Mouse (Mus musculus): ENCODE data around the gene Ttc9. TPM values are rescaled to one million over a fixed set of nuclear protein-coding genes. Genes with fewer than 3 reads are reported as not detected.

The Ttc9 gene
- polyA plus RNA-seq, 1 experiment from 2014 or later: 15.2 TPM

DNA sequence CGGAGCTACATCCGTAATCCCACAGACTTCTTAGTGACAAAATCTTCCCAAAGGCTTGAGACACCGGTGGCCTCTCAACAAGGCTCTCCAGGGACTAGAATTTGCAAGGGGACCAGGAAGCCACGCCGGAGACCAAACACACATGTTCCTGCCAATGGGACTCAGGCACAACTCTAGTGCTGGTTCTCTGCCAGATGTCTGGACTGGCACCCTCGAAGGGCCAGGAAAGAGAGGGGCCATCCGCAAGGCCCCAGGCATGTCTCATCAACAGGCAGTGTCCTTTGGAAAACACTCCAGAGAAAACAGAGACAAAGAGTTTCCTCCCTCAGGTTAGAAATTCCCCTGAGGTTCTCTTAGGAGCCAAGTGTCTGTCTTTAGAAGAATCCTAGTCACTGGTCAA lies 59.7 kb downstream of the Ttc9 start:
- 83% methylated on average over 7 of the region's 7 CpGs for WGBS
- Histone ChIP-seq H3K27ac (no peak overlapping the region), H3K4me1 (peaks cover 12% of the 10 kb centered on the region), H3K36me3 (replicated peaks) (no peaks in the 10 kb centered on the region), H3K4me3 (no peak overlapping the region), H3K9ac (no peak overlapping the region), H3K27me3 (replicated peaks) (no peaks in the 10 kb centered on the region), H3K4me2 (no peak overlapping the region), H3K9me3 (no peaks in the 10 kb centered on the region)
- no peak for ATAC-seq (replicated peaks)

DNA sequence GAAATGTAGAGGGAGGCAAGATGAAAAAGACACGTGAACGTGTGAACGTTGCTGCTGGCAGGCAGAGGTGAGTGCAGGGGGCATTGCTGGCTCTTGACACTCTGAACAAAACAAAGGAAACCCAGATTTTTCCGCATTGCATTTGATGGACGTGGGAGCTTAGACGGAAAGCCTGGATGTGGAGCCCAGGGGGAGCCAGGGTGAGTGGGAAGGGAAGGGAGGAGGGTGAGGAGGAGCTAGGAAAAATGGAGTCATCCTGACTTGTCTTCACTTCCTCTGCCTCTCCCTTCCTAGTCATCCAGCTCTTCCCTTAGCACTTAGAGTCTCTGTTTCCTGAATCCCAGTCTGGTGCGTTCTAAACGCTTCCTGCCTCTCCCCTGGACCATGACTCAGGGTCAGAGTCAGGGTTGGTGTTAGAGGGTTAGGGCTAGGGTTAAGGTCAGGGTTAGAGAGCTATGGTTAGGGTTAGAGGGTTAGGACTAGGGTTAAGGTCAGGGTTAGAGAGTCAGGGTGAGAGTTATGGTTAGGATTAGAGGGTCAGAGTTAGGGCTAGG lies 60.2 kb downstream of the Ttc9 start:
- H3K4me3 ChIP-seq: no peak overlapping the region
- no peaks in the 10 kb centered on the region for H3K36me3 ChIP-seq (replicated peaks)
- 41% methylated on average over 8 of the region's 8 CpGs for WGBS
- H3K4me2 ChIP-seq: no peak overlapping the region
- ATAC-seq (replicated peaks): no peak
- H3K9me3 ChIP-seq: no peaks in the 10 kb centered on the region
- peaks cover 7% of the 10 kb centered on the region for H3K4me1 ChIP-seq
- H3K27me3 ChIP-seq (replicated peaks): no peaks in the 10 kb centered on the region
- no peak overlapping the region for H3K27ac ChIP-seq
- H3K9ac ChIP-seq: no peak overlapping the region

DNA sequence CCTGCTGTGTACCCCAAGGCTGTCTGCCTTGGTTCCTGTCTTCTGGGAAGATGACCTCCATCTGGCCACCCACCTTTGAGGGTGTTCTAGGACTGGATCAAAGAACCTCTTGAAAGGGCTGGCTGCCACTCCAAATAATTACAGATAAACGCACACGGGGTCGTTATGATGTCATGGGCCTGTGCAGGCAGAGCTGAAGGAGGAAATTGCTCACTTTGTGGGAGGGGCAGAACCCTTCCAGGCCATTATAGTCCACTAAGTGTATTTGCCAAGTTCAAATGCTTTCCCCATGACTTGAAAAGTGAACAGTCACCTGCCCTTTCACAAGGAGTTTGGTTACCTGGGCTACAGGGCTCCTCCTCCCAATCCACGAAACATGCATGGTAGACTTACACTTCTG lies 67.0 kb downstream of the Ttc9 start:
- no peak for ATAC-seq (replicated peaks)
- 75% methylated on average over 4 of the region's 4 CpGs for WGBS

DNA sequence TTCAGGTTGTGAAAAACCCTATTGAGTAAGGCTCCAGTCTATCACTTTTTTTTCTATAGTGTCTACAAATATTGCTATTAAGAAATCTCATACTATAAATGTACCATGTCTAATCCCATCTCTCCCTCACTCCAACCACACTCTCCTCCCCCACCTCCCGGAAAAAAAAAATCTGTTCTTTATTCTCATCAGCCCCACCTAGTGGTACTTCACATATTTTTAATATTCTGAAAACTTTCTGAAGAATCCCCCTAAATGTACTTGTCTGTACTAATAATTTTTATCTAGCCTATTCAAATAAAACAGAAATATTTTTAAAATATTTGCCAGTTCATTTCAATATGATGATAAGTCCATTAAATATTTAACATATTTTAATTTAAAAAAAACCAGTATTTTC lies 71.9 kb downstream of the Ttc9 start:
- ATAC-seq (replicated peaks): 0 out of 2 replicates have a peak, but pooled peaks have one; percentile 39
- Histone ChIP-seq H3K9ac (no peak overlapping the region), H3K27ac (no peak overlapping the region), H3K4me1 (peaks cover 4% of the 10 kb centered on the region; the same call in 1 of the 2 replicates), H3K36me3 (replicated peaks) (no peaks in the 10 kb centered on the region), H3K9me3 (peaks cover under 1% of the 10 kb centered on the region; the same call in 1 of the 2 replicates), H3K27me3 (replicated peaks) (0 out of 2 replicates have a peak, but pooled peaks cover 2% of the 10 kb centered on the region), H3K4me2 (no peak overlapping the region), H3K4me3 (no peak overlapping the region)
- 0% methylated on average over 1 of the region's 1 CpGs for WGBS

More for the DNA sequence above, 67.0 kb downstream of the Ttc9 start:
- Histone ChIP-seq H3K9me3 (no peaks in the 10 kb centered on the region), H3K27ac (no peak overlapping the region), H3K27me3 (replicated peaks) (no peaks in the 10 kb centered on the region), H3K36me3 (replicated peaks) (no peaks in the 10 kb centered on the region), H3K9ac (no peak overlapping the region), H3K4me2 (no peak overlapping the region), H3K4me1 (peaks cover 4% of the 10 kb centered on the region; the same call in 1 of the 2 replicates), H3K4me3 (no peak overlapping the region)

DNA sequence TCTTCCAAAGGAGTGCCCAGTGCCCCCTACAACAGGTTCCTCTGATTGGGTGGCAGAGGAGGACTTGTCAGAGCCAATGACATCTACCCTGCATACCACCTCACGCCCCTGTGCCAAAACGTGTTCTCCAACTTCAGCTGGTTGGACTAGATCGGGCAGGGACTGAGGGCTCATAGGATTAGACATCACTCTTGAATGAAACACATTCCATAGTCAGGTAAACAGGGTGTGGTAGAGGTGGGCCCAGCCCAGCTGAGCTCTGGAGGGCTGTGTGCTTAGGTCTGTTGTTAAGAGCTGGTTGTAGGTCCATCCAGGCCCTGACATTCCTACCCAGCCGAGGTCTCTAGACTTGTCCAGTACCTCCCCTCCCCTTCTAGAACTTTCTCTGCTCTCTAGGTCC lies 81.6 kb downstream of the Ttc9 start:
- H3K4me3 ChIP-seq: no peak overlapping the region
- no peaks in the 10 kb centered on the region for H3K27me3 ChIP-seq (replicated peaks)
- whole genome bisulfite sequencing: 93% methylated on average over 4 of the region's 4 CpGs
- no peak for ATAC-seq (replicated peaks)
- H3K4me1 ChIP-seq: no peaks in the 10 kb centered on the region
- H3K27ac ChIP-seq: no peak overlapping the region
- H3K9me3 ChIP-seq: peaks cover 5% of the 10 kb centered on the region; the same call in 1 of the 2 replicates
- H3K36me3 ChIP-seq (replicated peaks): no peaks in the 10 kb centered on the region
- H3K9ac ChIP-seq: no peak overlapping the region
- no peak overlapping the region for H3K4me2 ChIP-seq

Other genes starting within 250 kb of the Ttc9 start
- 0.49 TPM in 2 replicates for gene Adam4, start 209.3 kb upstream of the Ttc9 start, polyA plus RNA-seq (2015; fragmentation: Nextera tagmentation; extraction: Ambion mirVana)
- 101 and 112 TPM in 2 replicates for gene Cox16, start 146.1 kb upstream of the Ttc9 start, polyA plus RNA-seq (2015; fragmentation: Nextera tagmentation; extraction: Ambion mirVana)
- 32.5 and 41.0 TPM in 2 replicates for gene Gm20498, start 98.3 kb upstream of the Ttc9 start, polyA plus RNA-seq (2015; fragmentation: Nextera tagmentation; extraction: Ambion mirVana)
- gene Synj2bp, start 98.3 kb upstream of the Ttc9 start, polyA plus RNA-seq (2015; fragmentation: Nextera tagmentation; extraction: Ambion mirVana): 40.0 and 44.4 TPM in 2 replicates
- gene Adam21, start 62.8 kb upstream of the Ttc9 start, polyA plus RNA-seq (2015; fragmentation: Nextera tagmentation; extraction: Ambion mirVana): 0.79 and 1.3 TPM in 2 replicates
- gene Med6, start 36.2 kb upstream of the Ttc9 start, polyA plus RNA-seq (2015; fragmentation: Nextera tagmentation; extraction: Ambion mirVana): 38.5 and 40.5 TPM in 2 replicates
- gene Map3k9, start 149.9 kb downstream of the Ttc9 start, polyA plus RNA-seq (2015; fragmentation: Nextera tagmentation; extraction: Ambion mirVana): 12.0 and 14.6 TPM in 2 replicates
- 9.3 and 12.2 TPM in 2 replicates for gene Pcnx, start 228.8 kb downstream of the Ttc9 start, polyA plus RNA-seq (2015; fragmentation: Nextera tagmentation; extraction: Ambion mirVana)

Data from midbrain, embryonic 15.5 days (tissue).